ENCODE assay signal across 13 mouse cellular contexts in the genomic region with DNA sequence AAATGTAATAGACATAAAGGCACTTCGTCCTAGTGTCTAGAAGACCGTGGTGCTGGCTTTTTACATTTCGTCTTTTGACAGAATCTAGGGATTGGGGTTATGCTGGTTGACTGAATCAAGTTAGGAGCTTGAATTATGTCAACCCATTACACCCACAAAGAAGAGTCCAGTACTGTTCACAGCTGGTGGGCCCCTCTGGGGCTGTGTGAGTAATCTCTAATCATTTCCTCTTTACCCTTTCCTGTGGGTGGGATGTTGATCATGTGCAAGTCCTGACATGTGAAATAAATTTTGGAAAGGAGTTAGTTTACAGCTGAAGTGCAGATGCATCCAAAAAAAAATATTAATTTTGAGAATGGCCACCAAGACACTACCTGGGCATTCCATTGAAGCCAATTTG.
"Had no signal": no experiment of that assay in that cellular context is flagged by ENCODE, and none has a peak within 500 bp of the region (broad histone marks: within the 10 kb centered on the region; RNA-seq: fewer than 3 reads in every experiment).

No protein-coding gene starts in this region.

- ATAC-seq: liver, embryonic 12.5 days; midbrain, embryonic 13.5 days had no signal

- DNase-seq: kidney, adult 8-10 months; kidney, postnatal 25 days; right cerebral cortex, adult 18-20 months; right cerebral cortex, postnatal 25 days; spleen, adult 18-20 months; thymus, adult 18-20 months; thymus, postnatal 14 days had no signal

- H3K27ac ChIP-seq: left cerebral cortex, adult 2 months; limb, embryonic 15.5 days; liver, embryonic 12.5 days; midbrain, embryonic 13.5 days; neural tube, embryonic 15.5 days had no signal

- H3K4me3 ChIP-seq: left cerebral cortex, adult 2 months; limb, embryonic 15.5 days; liver, embryonic 12.5 days; midbrain, embryonic 13.5 days; myocyte; neural tube, embryonic 15.5 days had no signal
